Mouse (Mus musculus) gastrocnemius, adult 18-20 months (tissue): ENCODE data around the gene Gng10. TPM values are rescaled to one million over a fixed set of nuclear protein-coding genes. Genes with fewer than 3 reads are reported as not detected.

Experiments used
- DNase-seq: peaks from one replicate; pipeline ENCODE4 v3.0.0; 2021; ENCODE audit warnings: low spot score
- total RNA-seq, 2 experiments: library from RNA; stranded (reverse); gene quantifications; 2 replicates each; pipeline ENCODE4 v1.2.3; 2021

The Gng10 gene
- total RNA-seq, 2 experiments from 2014 or later, result 5.0 to 6.0 TPM

DNA sequence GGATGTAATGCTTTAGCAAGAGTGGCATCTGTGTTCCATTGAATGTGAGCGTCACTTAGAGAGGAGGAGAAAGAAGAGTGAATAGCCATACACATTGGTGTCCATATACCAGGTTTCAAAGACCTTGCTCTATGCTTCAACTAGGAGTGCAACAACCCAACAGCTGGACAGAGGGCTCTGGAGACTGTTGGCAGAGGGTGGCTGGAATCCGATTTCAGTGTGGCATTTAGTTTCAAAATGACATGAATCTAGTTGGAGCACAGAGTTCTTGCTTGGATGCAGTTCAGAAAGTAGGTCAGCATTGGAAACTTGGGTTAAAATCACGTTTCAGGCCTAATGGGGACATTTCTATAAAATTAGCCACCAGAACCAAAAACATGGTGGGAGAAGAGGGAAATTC is 19.7 kb upstream of the Gng10 start:
- peak; percentile 72 for DNase-seq

DNA sequence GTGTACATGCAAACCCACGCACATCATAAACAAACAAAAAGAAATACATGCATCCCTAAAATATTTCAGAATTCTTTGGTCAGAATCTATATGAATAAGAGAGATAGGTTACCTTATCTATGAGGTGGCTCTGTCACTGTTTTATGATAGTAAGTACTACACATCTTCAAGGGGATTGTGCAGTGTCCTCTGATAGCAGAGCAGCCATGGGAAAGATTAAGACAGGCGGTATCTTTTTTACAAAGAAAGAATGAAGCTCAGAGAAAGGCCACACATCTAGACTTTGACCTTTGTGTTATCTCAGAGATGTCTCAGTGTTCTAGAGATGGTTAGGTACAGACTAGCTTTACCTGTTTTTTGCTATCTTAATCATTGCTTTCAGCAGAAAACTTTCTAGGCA is 18.0 kb upstream of the Gng10 start:
- no peak for DNase-seq

DNA sequence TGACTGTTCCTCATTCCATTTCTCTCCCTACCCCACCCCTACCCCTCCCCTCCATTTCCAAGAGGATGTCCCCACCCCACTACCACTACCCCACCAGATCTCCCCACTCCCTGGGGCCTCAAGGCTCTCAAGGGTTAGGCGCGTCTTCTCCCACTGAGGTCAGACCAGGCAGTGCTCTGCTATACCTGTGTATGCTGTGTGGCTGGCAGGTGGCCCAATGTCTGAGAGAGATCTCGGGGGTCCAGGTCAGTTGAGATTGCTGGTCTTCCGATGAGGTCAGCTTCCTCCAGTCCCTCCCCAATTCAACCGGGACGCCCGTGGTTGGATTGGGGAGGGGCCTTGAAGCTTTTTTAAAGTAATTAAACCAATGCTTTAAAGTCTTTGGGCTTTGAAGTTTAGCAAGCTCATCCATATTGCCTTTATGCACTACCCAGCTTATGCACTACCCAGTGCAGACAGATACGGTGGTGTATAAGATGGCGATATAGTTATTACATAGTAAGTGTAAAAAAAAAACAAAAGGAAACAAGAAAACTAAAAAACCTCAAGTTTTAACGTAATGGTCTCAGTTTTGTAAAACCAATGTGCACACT is 467 bp upstream of the Gng10 start:
- DNase-seq, result no peak

DNA sequence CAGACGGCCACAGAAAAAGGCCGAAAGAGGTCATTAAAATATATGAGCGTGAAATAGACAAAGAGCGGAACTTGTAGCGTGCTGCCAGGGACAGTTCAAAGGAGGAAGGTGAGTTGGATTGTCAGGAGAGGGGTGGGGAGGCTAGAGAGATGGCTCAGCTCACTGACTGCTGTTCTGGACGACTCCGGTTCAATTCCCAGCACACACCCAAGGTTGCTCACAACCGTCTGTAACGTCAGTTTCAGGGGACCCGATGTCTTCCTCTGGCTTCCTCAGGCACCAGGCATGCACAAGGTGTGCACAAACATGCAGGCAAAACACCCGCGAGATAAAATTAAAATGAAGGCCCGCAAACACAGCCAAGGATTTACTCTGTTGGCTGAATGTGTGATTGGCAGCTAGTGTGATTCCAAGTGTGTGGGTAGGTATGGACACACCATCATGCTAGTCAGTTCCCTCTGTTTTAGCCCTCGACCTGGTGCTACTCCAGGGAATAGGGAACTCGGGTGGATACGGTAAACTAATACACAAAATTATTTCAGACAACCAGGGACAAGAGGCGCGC is 980 bp downstream of the Gng10 start:
- no peak for DNase-seq

DNA sequence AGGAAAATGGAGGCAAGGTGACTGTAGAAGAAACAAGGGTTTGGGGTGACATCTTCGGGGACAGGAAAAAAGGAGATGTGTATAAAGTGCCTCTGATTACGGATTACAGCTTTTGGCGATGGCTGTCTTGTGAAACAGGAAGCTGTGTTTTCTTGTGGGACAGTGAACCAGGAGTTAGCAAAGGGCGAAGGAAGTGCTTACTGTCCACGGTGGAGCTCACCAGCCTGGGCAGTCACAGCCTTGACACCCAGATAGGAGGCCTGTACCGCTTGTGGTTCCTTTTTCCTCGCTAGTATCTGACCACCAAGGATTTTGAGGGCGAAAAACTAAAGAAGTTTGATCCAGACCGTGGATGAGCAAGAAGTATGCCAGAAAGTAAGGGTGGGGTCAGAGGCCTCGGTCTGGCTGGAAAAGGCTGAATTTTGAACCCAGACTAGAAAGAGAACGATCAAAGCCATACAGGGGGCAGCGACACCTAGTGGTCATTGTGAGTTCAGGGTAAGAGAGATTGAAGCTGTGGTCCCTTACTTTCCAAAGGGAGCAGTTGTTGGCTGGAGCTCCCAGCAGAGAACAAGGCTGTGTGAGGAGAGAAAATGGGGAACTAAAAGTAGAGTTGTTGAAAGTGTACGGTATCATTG is 1.7 kb downstream of the Gng10 start:
- DNase-seq, result peak; percentile 80

DNA sequence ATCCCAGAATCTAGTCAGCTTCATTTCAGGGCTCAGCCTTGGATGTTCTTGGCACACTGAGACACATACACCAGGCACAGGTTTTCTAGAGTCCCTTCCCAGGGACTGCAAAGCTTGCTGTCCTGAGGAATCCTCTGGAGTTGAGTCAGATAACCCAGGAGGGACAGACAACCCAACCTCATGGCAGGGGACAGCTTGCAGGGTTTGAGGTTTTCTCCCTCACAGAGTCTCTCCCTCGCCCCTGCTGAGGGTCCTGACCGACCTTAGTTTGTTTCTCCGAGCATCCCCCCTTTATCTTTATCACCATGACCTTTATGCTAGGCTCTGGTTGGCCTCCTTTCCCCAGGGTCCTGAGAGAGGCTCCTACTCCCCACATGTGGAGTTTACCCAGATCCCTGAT is 2.6 kb downstream of the Gng10 start:
- DNase-seq, result no peak

DNA sequence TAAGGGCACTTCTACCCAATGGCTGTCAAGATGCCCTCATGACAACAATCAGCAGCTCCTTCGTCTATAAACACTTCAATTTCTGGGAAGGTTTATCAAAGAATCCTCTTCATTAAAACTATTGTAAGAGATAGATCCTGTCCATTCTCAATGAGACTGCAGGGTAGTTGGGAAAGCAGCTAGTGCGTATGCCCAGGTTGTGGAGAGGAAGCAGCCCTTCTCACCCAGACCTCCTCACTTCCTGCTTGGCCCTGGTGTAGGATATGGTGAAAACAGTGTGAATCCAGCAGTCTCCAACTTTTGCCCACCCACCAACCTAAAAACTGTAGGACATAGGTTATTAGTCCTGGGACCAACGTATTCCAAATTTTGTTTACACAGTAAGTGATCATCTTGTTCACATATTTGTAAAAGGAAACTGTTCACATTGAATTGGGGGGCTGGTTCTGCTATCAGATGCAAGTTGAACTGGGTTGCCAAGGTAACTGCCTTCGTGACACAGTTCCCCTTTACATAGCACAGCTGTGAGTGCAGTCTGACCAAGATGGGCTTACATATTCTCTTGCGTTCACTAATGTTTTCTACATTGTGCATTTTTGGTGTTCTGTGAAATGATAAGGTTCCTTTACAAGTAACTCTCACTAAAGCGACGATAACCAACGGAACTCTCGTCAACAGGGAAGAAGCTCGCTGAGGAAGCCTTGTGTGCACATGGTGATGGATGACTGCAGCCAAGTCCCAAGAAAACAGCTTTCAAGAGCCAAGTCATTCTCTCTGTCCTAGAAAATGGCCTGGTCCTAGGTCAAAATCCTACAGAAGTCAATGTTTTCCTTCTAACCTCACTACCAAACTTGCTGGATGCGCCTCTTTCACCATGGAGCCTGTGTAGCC is 5.8 kb downstream of the Gng10 start:
- DNase-seq, result no peak

DNA sequence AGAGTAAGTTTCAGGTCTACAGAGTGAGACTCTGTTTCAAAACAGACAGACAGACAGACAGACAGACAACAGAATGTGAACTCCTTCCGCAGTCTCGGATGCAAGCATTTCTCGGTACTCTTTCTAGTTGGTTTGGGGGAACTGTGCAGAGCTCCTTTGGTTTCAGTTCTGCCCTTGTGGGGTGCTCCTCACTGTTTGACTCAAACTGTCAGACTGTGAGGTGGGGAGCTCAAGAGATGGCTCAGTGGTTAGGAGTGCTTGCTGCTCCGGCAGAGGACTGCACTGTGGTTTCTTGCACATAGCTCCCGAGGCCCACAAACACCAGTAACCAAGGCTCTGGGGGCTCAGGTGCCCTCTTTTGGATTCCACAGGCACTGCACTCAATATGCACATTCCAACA is 8.2 kb downstream of the Gng10 start:
- DNase-seq, result no peak

DNA sequence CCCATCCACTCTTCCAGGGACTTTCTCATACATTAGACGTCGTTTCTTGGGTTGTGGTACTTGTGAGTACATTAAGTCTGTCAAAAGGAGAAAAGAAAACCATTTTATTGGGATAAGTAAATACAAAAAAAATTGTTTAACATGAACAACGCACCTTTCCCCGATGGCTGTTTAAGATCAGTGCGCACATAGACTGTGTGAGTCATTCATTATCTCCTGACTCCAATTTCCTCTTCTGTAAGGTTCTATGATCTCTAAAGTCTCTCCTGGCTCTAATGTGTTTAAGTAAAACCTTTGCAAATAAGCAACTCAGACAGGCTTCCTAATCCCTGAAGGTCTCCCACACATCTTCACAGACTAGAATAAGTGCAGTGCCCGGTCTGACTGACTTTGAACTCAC is 9.0 kb downstream of the Gng10 start:
- no peak for DNase-seq

DNA sequence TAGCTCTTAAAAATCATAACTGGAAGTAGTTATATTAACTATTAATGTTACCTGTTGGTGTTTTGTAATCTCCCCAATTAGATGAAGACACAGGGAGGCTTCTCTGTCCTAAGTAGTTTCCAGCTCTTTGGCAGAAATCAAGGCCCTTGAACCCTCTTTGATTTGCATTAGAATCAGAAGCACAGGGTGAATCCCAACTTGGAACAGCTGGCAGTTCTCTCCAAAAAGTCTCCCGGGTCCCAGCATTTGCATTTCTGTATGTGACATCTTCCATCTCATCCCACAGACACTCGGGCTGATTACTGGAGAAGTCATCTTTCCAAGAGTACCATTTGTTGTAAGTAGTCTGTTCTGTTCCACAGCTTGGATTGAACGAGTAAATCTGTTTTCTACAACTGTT is 12.3 kb downstream of the Gng10 start:
- no peak for DNase-seq

DNA sequence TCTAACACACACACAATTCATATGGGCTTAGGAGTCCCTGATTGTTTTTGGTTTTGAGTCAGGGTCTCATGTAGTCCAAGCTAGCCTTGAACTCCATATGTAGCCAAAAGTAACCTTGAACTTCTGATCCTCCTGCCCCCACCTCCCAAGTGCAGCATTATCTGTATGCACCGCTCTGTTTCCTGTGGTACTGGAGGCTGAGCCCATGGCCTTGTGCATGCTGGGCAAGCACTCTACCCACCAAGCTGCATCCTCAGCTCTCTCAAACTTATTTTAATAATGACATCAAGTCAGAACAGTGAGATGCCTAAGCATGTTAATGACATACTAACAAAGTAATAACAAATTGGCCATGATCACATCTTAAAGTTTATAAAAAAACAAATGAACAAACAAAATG is 16.2 kb downstream of the Gng10 start:
- no peak for DNase-seq

DNA sequence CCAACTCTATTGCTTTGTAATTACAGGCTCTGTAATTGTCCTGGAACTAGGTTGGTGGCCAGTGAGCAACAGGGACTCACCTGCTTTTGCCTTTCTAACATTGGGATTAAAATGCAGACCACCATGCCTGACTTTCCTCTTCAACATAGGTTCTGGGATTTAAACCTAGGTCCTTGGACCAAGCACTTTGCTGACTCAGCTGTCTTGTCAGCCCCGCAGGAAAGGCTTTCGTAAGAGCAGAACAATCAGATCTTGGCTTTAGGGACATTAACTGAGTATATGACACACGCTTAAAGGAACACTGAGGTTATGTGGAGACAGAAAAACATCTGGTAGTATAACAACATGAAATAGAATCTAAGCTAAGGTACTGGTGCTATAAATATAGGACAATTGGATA is 23.0 kb downstream of the Gng10 start:
- no peak for DNase-seq

DNA sequence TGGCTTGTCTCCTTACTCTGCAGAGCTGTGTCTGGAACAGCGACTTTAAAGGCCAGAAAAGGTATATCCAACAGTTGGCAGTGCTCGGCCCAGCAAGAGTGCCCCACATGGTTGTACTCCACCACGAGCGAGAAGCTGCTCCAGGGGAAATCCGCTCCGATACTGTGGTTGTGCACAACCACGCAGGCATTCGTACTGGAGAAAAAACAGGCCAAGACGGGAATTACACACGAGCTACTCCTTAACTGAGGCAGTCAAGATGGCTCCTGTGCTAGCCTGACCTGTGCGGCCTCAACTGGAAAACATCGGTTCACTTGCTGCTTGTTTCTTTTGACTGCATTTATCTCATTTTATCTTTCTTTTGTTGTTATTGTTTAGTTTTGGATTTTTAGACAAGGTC is 27.6 kb downstream of the Gng10 start:
- DNase-seq, result no peak

DNA sequence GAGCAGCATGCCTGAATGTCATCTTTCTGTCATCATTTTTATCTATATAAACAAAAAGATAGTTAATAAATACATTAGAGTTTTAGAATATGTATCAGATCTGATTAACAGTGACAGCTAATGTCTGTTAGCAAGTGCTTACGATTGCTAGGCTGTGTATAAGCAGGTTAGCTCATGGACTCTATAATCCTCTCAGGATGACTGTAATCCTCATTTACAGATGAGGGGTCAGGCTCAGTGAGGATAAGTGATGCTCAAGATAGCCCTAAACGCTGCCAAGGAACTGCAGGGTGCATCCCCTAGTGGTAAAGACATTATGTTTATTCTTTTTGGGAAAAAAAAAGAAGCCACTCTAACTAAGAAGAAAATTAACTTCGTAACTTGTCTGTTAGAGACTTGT is 34.4 kb downstream of the Gng10 start:
- DNase-seq, result no peak

DNA sequence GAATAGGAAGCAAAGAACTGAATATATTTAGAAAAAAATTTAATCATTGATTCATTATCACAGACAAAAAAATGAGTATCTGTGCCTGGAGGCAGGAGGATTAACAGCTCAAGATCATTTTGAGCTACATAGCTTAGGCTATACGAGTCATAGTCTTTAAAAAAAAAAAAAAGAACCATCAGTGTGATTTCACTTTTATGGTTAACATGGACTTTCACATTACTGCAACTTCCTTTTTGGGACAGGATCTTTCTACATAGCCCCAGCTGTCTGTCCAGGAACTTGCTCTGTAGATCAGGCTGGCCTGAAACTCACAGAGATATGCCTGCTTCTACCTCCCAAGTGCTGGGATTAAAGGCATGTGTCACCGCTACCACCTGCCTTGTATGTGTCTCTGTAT is 48.5 kb downstream of the Gng10 start:
- DNase-seq, result no peak

DNA sequence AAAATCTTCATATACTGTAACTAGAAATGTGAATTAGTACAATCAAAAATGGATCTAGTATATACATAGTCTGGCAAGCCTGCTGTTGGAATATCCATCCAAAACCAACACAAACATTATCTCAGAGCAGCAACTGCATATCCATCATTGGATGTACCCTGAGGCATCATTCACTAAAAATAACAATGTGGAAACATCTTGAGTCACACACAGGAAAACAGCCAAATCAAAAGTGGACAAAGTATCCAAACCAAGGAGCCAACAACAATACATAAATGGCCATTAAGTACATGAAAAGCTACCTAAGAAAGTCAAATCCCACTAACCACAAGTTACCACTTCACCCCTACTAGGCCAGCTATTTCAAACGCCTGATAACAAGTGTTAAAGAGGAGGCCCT is 54.5 kb downstream of the Gng10 start:
- DNase-seq, result no peak

Other genes with a start within 250 kb of the Gng10 start
- gene Olfr267, start 247.4 kb upstream of the Gng10 start, total RNA-seq, result under 1 TPM in 1 of 2 experiments, not detected in 1; 0.21 TPM
- 100 to 1,000 TPM; 263 to 302 TPM for gene Ecpas, start 122.3 kb upstream of the Gng10 start, total RNA-seq
- gene Zkscan16, start 91.5 kb upstream of the Gng10 start, total RNA-seq, result not detected
- gene Ptgr1, start 48.0 kb upstream of the Gng10 start, total RNA-seq, result under 1 TPM; 0.80 to 0.90 TPM
- gene Dnajc25, start 40.0 kb upstream of the Gng10 start, total RNA-seq, result 10 to 100 TPM in 1 of 2 experiments, 1 to 10 TPM in 1; 9.3 to 12.1 TPM
- gene Gm20503, start 31.9 kb upstream of the Gng10 start, total RNA-seq, result not detected
- not detected for gene AI481877, start 103.9 kb downstream of the Gng10 start, total RNA-seq
- gene Ugcg, start 154.2 kb downstream of the Gng10 start, total RNA-seq, result 1 to 10 TPM; 5.5 to 6.2 TPM